Mouse (Mus musculus) right cerebral cortex, postnatal 4 days (tissue): Measurements from ENCODE around the gene Nol12.
A peak's percentile ranks its signal among the peaks of the same experiment; 100 is the strongest.

Experiments used
- DNase-seq: peaks from one replicate; pipeline ENCODE4 v3.0.0-alpha.2; 2022

The Nol12 gene

GRCm38 (mm10) chr15:78957021-78957420, 22.3 kb downstream of the Nol12 start:
- DNase-seq, result no peak

- no peak for DNase-seq
Observed at GRCm38 (mm10) chr15:78959537-78959936, 24.8 kb downstream of the Nol12 start.

DNA sequence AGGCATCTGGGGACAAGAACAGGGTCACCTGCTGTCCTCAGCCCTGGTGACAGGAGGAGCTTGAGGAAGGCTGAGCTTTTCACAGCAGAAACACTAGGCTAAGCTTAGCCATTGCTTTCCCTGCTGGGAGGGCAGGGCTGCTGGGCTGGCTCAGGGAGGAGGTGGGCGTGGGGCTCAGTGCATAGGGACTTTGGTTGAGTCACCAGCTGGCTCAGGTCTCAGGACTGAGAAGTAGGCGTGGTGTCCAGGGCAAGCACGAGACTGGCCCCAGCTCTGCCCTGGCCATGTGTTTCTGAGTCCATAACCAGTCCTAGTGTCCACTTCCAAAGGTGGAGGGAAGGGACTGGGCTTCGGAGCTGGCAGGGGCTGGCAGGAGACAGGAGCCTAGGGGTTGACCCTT, 25.4 kb downstream of the Nol12 start:
- DNase-seq, result no peak

DNA sequence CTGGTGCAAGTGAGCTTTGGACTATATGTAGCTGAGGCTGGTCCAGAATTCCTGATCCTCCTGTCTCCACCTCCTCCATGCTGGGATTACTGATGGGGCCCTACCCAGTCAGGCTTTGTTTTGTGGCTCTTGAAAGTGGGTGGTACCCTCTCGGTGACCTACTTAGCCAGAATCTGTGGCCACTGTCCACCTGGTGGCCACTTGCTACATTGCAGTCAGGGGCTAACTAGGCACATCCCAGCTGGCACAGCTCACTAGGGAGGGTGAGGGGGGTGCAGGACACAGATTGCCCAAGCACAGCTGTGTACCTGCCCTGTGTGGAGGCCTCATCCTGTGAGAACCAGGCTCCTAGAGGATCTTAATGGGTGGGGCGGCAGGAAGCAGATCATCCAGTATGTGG, 28.2 kb downstream of the Nol12 start:
- peak; percentile 66 for DNase-seq

DNA sequence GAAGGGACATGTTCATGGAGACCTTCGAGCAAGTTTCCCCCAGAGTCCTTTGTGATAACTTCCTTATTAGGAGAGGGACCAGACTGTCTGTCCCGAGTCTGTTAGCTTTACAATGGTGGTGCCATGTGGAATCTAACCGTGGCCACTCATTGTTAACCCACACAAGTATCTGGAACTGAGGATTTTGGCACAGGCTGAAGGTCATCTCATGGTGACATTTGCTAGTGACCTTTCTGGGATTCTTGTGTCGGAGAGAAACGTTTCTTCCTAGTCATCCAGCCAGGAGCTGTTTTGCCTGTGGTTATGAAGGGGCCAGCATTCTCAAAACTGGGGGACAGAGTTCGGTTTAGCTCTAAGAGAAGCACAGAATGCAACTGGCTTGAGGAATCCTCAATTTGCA, 36.9 kb downstream of the Nol12 start:
- no peak for DNase-seq

GRCm38 (mm10) chr15:78973950-78974349, 39.2 kb downstream of the Nol12 start:
- no peak for DNase-seq

- no peak for DNase-seq
Observed at GRCm38 (mm10) chr15:78977676-78978159, 43.0 kb downstream of the Nol12 start.

- no peak for DNase-seq
Observed at GRCm38 (mm10) chr15:78978875-78979274, 44.1 kb downstream of the Nol12 start.

DNA sequence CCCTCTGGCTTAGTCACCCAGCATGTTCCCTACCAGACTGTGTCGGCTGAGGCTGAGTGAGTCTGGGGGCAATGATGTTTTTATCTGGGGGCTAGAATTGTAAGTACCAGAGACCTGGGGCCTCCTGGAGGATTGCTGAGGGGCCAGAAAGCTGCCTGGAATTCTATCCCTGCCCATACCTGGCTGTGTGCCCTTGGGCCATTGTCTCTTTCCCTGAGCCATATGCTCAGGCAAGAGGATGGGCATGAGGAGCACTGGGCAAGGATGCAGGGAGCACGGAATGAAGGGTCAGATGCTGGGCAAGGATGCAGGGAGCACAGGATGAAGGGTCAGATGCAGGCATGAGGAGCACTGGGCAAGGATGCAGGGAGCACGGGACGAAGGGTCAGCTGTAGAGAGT, 45.4 kb downstream of the Nol12 start:
- no peak for DNase-seq

GRCm38 (mm10) chr15:78982658-78983435, 48.1 kb downstream of the Nol12 start:
- peak; percentile 71 for DNase-seq

- no peak for DNase-seq
Observed at GRCm38 (mm10) chr15:78983436-78984285, 48.9 kb downstream of the Nol12 start.

DNA sequence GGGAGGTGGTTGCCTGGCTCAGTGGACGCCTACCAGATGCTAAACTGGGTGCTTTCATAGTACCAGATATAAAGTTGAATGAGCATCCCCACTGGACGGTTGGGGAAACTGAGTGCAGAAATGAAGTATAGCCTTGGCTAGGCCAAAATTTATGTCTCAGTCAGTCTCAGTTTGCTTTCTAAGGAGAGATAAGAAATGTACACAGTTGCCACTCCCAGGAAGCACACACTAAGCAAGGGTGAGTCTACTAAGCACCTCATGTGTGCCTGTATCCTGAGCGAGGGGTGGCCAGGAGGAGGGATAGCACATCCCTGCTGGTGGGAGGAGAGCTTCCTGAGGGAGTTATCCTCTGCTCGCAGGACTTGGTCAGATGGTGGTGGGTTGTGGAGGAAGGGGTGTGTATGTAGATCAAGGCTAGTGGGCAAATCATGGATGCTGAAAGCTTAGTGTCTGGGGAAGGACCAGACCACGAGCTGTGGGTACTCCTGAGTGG, 49.6 kb downstream of the Nol12 start:
- DNase-seq, result no peak

DNA sequence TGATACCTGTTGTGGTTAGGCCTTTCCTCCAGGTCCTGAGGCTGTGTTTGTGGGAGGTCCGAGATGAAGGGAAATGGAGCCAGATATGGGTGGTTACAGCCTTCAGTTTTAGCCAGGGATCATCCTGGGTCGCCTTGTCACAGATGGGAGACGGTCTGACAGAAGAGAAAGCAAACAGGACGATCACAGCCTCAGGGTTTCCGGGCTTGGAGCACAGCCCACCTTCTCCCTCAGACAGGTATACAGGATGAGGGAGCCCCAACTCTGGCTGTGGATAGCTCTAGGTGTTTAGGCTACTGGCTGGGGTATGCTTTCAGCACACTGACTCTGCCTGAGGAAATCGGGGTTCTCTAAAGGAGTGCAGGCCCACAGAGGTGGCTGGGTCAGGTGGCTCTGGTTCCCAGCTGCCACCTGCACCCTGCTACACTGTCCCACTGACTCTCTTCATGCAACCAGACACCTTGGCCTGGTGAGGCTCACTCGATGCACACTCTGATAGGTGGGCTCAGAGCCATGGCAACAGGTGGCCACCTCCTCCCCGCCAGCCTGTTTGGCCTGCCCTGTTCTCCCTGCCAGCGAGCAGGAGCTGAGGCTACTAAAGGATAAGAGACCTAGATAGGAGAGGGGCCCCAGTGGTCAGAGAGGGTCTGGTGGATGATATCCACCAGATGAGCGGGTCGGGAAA, 51.9 kb downstream of the Nol12 start:
- no peak for DNase-seq

GRCm38 (mm10) chr15:78988499-78988971, 53.8 kb downstream of the Nol12 start:
- DNase-seq, result peak; percentile 82

GRCm38 (mm10) chr15:78989152-78990092, 54.7 kb downstream of the Nol12 start:
- no peak for DNase-seq

DNA sequence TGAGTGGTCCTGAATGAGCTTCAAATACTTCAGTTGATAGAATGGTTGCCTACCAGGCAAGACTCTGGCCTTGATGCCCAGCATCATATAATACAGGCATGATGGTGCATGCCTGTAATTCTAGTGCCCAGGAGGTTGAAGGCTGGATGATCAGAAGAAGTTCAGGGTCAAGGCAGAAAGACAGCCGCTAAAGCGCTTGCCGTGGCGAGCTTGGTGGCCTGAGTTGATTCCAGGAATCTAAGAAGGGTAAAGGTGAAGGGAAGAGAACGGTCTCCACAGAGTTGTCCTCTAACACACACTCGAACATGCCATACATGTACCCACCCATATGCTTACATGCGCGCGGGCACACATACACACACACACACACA, 55.3 kb downstream of the Nol12 start:
- no peak for DNase-seq

GRCm38 (mm10) chr15:78990970-78991525, 56.3 kb downstream of the Nol12 start:
- DNase-seq, result no peak

- DNase-seq, result no peak
Observed at GRCm38 (mm10) chr15:78992235-78992634, 57.5 kb downstream of the Nol12 start.

DNA sequence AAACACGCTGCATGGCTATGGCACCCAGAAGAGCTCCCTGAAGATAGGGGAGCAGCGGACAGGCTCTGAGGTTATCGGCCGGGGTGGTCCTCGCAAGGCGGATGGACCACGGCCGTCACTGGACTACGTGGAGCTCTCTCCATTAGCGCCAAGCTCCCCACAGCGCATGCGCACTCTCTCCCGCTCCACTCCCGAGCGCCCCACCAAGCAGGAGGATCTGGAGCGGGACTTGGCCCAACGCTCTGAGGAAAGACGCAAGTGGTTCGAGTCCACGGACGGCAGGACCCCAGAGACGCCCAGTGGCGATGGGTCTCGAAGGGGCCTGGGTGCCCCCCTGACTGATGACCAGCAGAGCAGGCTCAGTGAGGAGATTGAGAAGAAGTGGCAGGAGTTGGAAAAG, 58.2 kb downstream of the Nol12 start:
- no peak for DNase-seq
